Mouse (Mus musculus) midbrain, embryonic 11.5 days (tissue): ENCODE data around the gene Vps33a. TPM values are rescaled to one million over a fixed set of nuclear protein-coding genes. Genes with fewer than 3 reads are reported as not detected.

Experiments
- ATAC-seq: fragments of 200-750 bp; cut with Nextera tagmentation; 2 replicates; pipeline ENCODE4 v1.8.0; 2017; ENCODE audit warnings: moderate TSS enrichment, moderate library complexity; ENCODE audit not compliant: low FRiP score
- DNase-seq: peaks from one replicate; pipeline ENCODE4 v3.0.0; 2015; ENCODE audit warnings: low spot score; ENCODE audit errors: missing footprints
- H3K27ac ChIP-seq: fragments of 300-500 bp; sonication (generic); 2 replicates; pipeline ENCODE4 v1.5.1; 2014; ENCODE audit warnings: low read depth, low read length
- H3K27me3 ChIP-seq: fragments of 300-500 bp; sonication (generic); 2 replicates; pipeline ENCODE4 v1.6.1; 2014; ENCODE audit warnings: mild to moderate bottlenecking, low read length, moderate library complexity, mixed read lengths; ENCODE audit not compliant: control insufficient read depth, insufficient read depth
- H3K36me3 ChIP-seq: fragments of 300-500 bp; sonication (generic); 2 replicates; pipeline ENCODE4 v1.6.1; 2014; ENCODE audit warnings: mild to moderate bottlenecking, low read length, moderate library complexity, mixed read lengths; ENCODE audit not compliant: control insufficient read depth, insufficient read depth
- H3K4me1 ChIP-seq: fragments of 300-500 bp; sonication (generic); 2 replicates; pipeline ENCODE4 v1.6.1; 2014; ENCODE audit warnings: low read length; ENCODE audit not compliant: control insufficient read depth, insufficient read depth
- H3K4me2 ChIP-seq: fragments of 300-500 bp; sonication (generic); 2 replicates; pipeline ENCODE4 v1.6.1; 2014; ENCODE audit warnings: mild to moderate bottlenecking, moderate library complexity
- H3K4me3 ChIP-seq: fragments of 300-500 bp; sonication (generic); 2 replicates; pipeline ENCODE4 v1.5.1; 2014; ENCODE audit warnings: low read depth, low read length
- H3K9ac ChIP-seq: fragments of 300-500 bp; sonication (generic); 2 replicates; pipeline ENCODE4 v1.6.1; 2014; ENCODE audit warnings: low read length
- H3K9me3 ChIP-seq: fragments of 300-500 bp; sonication (generic); 2 replicates; pipeline ENCODE4 v1.6.1; 2016; ENCODE audit warnings: low read length; ENCODE audit not compliant: control insufficient read depth
- WGBS: fragments of 180-500 bp; shearing (Covaris S2); extraction: QIAGEN DNeasy Blood & Tissue Kit; methylation state at CpG from one replicate; pipeline ENCODE4 v1.1.7; 2014; 5-methylcytosine and 5-hydroxymethylcytosine counted together
- polyA plus RNA-seq: library from polyadenylated mRNA; unstranded; fragments of >200 nt; fragmentation: Nextera tagmentation; extraction: Ambion mirVana; gene quantifications from 2 replicates; pipeline ENCODE4 v1.2.1, GENCODE M21; 2014

Gene Vps33a
- polyA plus RNA-seq, 1 experiment from 2014 or later, result 33.6 TPM

DNA sequence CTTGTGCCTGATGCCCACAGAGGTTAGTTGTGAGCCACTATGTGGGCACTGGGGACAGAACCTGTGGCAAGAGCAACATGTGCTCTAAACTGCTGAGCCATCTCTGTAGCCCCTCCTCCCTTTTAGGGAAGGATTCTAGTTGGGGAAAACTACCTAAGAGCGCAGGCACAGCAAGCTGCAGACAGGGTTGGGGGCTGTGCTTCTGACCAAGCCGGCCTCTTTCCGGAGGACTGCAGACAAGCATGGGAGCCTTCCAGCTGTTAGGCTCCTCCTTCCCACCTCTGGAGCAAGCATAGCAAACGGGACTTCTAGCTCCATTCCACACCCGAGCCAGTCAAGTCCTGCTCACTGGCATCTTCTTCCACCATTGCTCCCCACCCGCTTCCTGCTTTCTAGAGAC is 26.5 kb upstream of the Vps33a start:
- no peaks in the 10 kb centered on the region for H3K9me3 ChIP-seq
- WGBS, result 55% methylated on average over 6 of the region's 6 CpGs
- H3K27ac ChIP-seq, result no peak overlapping the region

DNA sequence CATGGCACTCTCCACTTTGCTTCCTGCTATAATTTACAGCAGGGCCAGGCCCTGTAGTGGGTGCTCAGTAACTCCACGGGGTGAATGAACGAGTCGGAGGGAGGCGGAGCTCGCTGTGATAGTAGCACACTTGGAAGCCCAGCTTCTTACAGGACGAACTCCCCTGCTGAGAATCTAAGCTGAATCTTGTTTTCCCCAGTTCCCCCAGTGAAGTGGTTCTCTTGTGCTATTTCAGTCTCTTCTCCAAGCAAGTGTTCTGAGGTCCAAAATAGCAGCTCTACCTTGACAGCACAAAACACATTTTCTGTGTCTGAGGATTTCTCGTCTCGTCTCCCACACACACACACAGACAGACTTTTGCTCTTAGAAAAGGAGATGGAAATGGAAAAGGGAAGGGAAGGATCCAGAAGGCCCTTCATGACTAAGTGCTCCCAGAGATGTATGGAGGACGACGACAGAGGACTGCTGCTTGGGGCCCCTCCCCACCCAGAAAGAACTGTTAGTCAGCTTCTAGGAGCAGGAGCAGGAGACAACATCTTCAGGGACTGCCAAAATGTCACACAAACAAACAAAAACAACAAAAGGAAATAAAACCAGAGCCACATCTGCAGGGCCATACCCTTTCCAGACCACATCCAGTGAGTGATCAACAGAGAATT is 20.9 kb upstream of the Vps33a start:
- 86% methylated on average over 10 of the region's 10 CpGs for WGBS
- Histone ChIP-seq H3K4me2 (no peak overlapping the region), H3K36me3 (no peaks in the 10 kb centered on the region; the same call in 1 of the 2 replicates), H3K9me3 (no peaks in the 10 kb centered on the region), H3K4me3 (no peak overlapping the region), H3K27ac (no peak overlapping the region), H3K9ac (no peak overlapping the region), H3K27me3 (no peaks in the 10 kb centered on the region), H3K4me1 (no peaks in the 10 kb centered on the region)
- DNase-seq, result no peak
- ATAC-seq, result no peak

More for the DNA sequence above, 26.5 kb upstream of the Vps33a start:
- H3K4me1 ChIP-seq, result no peaks in the 10 kb centered on the region
- no peak overlapping the region for H3K4me3 ChIP-seq
- H3K27me3 ChIP-seq, result no peaks in the 10 kb centered on the region
- H3K4me2 ChIP-seq, result no peak overlapping the region
- no peaks in the 10 kb centered on the region; the same call in 1 of the 2 replicates for H3K36me3 ChIP-seq
- DNase-seq, result no peak
- H3K9ac ChIP-seq, result no peak overlapping the region
- ATAC-seq, result no peak

DNA sequence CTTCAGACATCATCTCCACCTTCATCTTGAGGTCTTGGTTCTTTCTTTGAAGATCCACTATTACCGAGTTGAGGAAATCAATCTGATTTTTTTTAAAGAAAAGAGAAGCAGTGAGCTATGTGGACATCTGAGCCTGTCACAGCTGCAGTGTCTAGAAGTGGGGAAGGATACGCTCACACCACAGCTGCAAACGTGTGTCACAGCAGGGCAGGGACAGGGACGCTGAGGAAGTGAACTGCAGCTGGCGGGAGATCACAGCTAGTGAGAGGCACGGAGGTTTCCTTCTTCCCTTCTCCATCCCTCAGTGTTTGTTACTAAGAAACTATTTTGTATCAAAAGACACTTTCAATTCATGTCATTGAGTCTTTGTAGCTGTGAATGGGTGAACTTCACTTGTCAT is 7.2 kb upstream of the Vps33a start:
- Histone ChIP-seq H3K27ac (no peak overlapping the region), H3K4me2 (no peak overlapping the region), H3K27me3 (no peaks in the 10 kb centered on the region), H3K36me3 (peaks cover 9% of the 10 kb centered on the region), H3K9me3 (no peaks in the 10 kb centered on the region), H3K4me1 (no peaks in the 10 kb centered on the region), H3K4me3 (no peak overlapping the region), H3K9ac (no peak overlapping the region)
- WGBS, result 85% methylated on average over 6 of the region's 6 CpGs
- ATAC-seq, result no peak
- DNase-seq, result no peak

DNA sequence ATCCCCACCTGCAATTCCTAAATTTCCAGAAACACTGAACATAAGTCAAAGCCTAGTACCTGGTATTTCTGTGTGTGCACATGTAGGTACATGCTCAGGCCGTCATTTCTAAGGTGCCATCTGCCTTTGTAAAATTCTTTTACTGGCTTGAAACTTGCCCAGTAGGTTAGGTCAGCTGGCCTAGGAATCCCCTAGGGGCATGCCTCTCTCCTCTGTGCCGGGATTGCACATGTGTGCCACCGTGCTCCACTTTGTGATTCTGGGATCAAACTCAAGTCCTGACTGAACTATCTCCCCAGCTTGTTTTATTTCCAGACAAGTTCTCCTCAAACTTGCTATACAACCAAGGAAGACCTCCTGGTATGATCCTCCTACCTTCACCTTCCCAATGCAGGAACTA is 3.9 kb upstream of the Vps33a start:
- 89% methylated on average over 3 of the region's 3 CpGs for WGBS
- Histone ChIP-seq H3K4me3 (no peak overlapping the region), H3K9me3 (no peaks in the 10 kb centered on the region), H3K4me2 (no peak overlapping the region), H3K36me3 (peaks cover 3% of the 10 kb centered on the region), H3K27ac (no peak overlapping the region), H3K9ac (no peak overlapping the region), H3K4me1 (peaks cover 6% of the 10 kb centered on the region; the same call in 1 of the 2 replicates), H3K27me3 (no peaks in the 10 kb centered on the region)
- ATAC-seq (no peak), DNase-seq (no peak)

DNA sequence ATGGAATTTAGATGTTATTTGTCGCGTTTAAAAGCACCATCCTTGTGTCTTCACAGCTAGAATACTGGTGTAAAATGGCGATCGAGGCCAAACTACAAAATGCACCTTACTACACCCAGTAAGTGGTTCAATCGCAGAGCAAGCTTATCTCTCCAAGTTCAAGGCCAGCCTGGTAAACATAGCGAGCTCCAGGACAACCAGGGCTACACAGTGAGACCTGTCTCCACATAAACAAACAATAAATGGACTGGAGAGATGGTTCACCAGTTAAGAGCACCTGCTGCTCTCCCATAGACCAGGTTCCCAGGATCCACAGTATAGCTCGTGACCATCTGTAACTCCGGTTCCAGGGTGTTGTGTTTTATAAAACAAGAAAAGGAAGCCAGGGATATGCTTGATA is 524 bp upstream of the Vps33a start:
- Histone ChIP-seq H3K4me3 (peak overlapping the region; percentile 97; the same call in 1 of the 2 replicates), H3K9me3 (no peaks in the 10 kb centered on the region), H3K27ac (no peak overlapping the region), H3K27me3 (no peaks in the 10 kb centered on the region), H3K4me2 (peak overlapping the region; percentile 86; the same call in 1 of the 2 replicates), H3K36me3 (peaks cover 4% of the 10 kb centered on the region; the same call in 1 of the 2 replicates), H3K4me1 (peaks cover 6% of the 10 kb centered on the region; the same call in 1 of the 2 replicates), H3K9ac (peak overlapping the region; percentile 83; the same call in 1 of the 2 replicates)
- peak; percentile 24; the same call in 1 of the 2 replicates for ATAC-seq
- 62% methylated on average over 8 of the region's 8 CpGs for whole genome bisulfite sequencing
- DNase-seq, result no peak

DNA sequence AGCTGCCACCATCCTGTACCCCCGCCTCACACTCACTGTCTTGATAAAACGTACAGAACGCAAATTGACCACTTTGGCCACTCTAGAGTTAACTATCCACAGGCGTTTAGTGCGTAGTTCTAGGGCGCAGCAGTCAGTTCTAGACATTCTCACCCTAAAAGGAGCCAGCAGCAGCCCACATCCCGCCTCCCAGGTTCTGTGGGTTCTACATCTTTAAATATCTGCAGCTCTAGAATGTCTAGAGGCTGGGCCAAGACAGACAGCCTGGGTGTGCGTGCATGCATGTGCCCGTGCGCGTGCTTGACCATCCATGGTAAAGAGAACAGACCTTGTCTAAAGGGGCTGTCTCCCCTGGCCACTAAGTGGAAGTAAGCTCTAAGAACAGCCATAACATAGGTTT is 11.7 kb downstream of the Vps33a start:
- no peak for DNase-seq
- 94% methylated on average over 11 of the region's 11 CpGs for WGBS
- no peaks in the 10 kb centered on the region for H3K4me1 ChIP-seq
- H3K4me3 ChIP-seq, result no peak overlapping the region
- H3K4me2 ChIP-seq, result no peak overlapping the region
- no peak overlapping the region for H3K27ac ChIP-seq
- H3K9me3 ChIP-seq, result no peaks in the 10 kb centered on the region
- no peaks in the 10 kb centered on the region for H3K27me3 ChIP-seq
- peaks cover 15% of the 10 kb centered on the region for H3K36me3 ChIP-seq
- H3K9ac ChIP-seq, result no peak overlapping the region
- no peak for ATAC-seq

DNA sequence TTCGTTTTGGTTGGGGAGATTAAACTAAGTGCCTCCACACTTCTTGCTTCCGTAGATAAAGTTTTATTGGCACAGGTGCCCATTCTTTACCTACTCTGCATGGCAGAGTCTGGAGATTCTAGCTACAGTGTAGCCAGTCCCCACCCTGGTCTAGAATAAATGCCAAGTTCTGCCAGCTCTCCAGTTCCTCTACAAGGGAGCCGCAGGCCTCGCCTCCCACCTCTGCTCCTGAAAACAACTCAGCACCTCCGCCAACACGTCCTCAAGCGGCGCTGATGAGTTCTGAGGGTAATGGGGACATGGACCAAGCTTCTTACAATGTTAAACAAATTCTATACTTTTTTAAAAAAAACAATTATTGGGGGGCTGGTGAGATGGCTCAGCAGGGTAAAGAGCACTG is 13.2 kb downstream of the Vps33a start:
- Histone ChIP-seq H3K4me3 (no peak overlapping the region), H3K4me2 (no peak overlapping the region), H3K9me3 (no peaks in the 10 kb centered on the region), H3K9ac (no peak overlapping the region), H3K27me3 (no peaks in the 10 kb centered on the region), H3K4me1 (no peaks in the 10 kb centered on the region), H3K36me3 (peaks cover 12% of the 10 kb centered on the region), H3K27ac (no peak overlapping the region)
- 91% methylated on average over 8 of the region's 8 CpGs for WGBS
- DNase-seq (no peak), ATAC-seq (no peak)

DNA sequence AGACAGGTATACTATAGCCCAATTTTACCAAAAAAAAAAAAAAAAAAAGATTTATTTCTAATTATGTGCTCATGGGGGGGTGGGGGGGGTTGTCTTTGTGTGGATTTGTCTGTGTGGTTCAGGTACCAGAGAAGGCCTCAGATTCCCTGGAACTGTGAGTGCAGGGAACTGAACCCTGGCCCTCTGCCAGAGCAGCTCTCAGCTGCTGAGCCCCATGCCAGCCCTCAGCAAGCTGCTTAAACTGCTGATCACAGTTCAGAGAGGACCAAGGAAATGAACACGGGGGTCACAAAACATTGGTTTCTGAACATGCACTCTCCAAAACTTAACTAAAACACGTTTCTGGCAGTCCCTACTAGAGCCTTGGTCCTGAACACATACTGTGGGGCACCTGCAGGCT is 16.4 kb downstream of the Vps33a start:
- Histone ChIP-seq H3K27ac (no peak overlapping the region), H3K9ac (no peak overlapping the region), H3K4me3 (no peak overlapping the region), H3K36me3 (peaks cover 4% of the 10 kb centered on the region), H3K4me1 (no peaks in the 10 kb centered on the region), H3K9me3 (no peaks in the 10 kb centered on the region), H3K4me2 (no peak overlapping the region), H3K27me3 (no peaks in the 10 kb centered on the region)
- WGBS, result 77% methylated on average over 2 of the region's 2 CpGs
- ATAC-seq (no peak), DNase-seq (no peak)

DNA sequence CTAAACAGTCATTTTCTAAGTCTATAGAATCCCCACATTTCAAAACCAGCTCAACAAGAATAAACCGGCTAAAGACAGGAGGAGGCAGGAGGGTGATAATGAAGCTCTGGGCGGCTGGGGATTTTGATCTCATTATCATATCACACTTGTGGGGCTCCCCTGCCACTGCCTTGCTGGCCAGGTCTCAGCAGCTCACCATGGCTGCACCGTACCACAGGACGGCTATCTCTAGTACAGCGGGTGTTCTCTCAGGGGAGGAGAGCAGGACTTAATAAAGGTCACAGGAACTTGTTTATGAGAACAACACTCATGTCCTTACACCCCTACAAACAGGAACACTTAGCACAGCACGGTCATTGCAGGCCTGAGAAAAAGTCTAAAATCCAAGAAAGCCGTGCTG is 17.1 kb downstream of the Vps33a start:
- H3K9me3 ChIP-seq, result no peaks in the 10 kb centered on the region
- DNase-seq (no peak), ATAC-seq (no peak)
- no peaks in the 10 kb centered on the region for H3K4me1 ChIP-seq
- H3K9ac ChIP-seq, result no peak overlapping the region
- 88% methylated on average over 7 of the region's 7 CpGs for WGBS
- no peak overlapping the region for H3K4me3 ChIP-seq
- peaks cover 4% of the 10 kb centered on the region for H3K36me3 ChIP-seq
- no peak overlapping the region for H3K4me2 ChIP-seq
- no peak overlapping the region for H3K27ac ChIP-seq
- no peaks in the 10 kb centered on the region for H3K27me3 ChIP-seq
